Mouse (Mus musculus) lung, postnatal 4 days (tissue): ENCODE results near the gene Tor3a.

ENCODE experiments used
- DNase-seq, 2 experiments: peaks; one replicate each; pipeline ENCODE4 v3.0.0; 2021

Tor3a gene

GRCm38 (mm10) chr1:156674195-156675000 lies at the start of gene Tor3a:
Gene Tor3a, minus strand, starts transcription at chr1:156674356.
- peak; percentile 85 to 90 for DNase-seq

- no peak for DNase-seq
Measured at GRCm38 (mm10) chr1:156722089-156722488, 47.9 kb upstream of the Tor3a start.

GRCm38 (mm10) chr1:156720046-156720445 lies 45.9 kb upstream of the Tor3a start:
- DNase-seq: no peak

- DNase-seq: peak; percentile 98
Measured at GRCm38 (mm10) chr1:156718950-156719805, 45.0 kb upstream of the Tor3a start, which contains the start of gene Fam20b. Gene Fam20b, minus strand, starts transcription at chr1:156719086.

GRCm38 (mm10) chr1:156718286-156718949 lies 44.3 kb upstream of the Tor3a start:
- peak; percentile 71 to 79 for DNase-seq

GRCm38 (mm10) chr1:156717751-156718285 lies 43.7 kb upstream of the Tor3a start:
- no peak for DNase-seq

- no peak for DNase-seq
Measured at GRCm38 (mm10) chr1:156716681-156717080, 42.5 kb upstream of the Tor3a start.

- DNase-seq: peak in 1 of 2 experiments; percentile 14
Measured at GRCm38 (mm10) chr1:156710472-156711098, 36.4 kb upstream of the Tor3a start.

- no peak for DNase-seq
Measured at GRCm38 (mm10) chr1:156708672-156709071, 34.5 kb upstream of the Tor3a start.

- DNase-seq: no peak
Measured at GRCm38 (mm10) chr1:156705696-156706285, 31.6 kb upstream of the Tor3a start.

- no peak for DNase-seq
Measured at GRCm38 (mm10) chr1:156703444-156703843, 29.3 kb upstream of the Tor3a start.

GRCm38 (mm10) chr1:156702151-156702550 lies 28.0 kb upstream of the Tor3a start:
- DNase-seq: no peak

- DNase-seq: no peak
Measured at GRCm38 (mm10) chr1:156686025-156686661, 12.0 kb upstream of the Tor3a start.

GRCm38 (mm10) chr1:156679599-156679998 lies 5.4 kb upstream of the Tor3a start:
- no peak for DNase-seq

GRCm38 (mm10) chr1:156677230-156677629 lies 3.1 kb upstream of the Tor3a start:
- DNase-seq: no peak

GRCm38 (mm10) chr1:156676596-156676995 lies 2.4 kb upstream of the Tor3a start:
- DNase-seq: no peak

- peak; percentile 77 to 79 for DNase-seq
Measured at GRCm38 (mm10) chr1:156676171-156676570, 2.0 kb upstream of the Tor3a start.

GRCm38 (mm10) chr1:156673476-156674194 lies 521 bp downstream of the Tor3a start:
- DNase-seq: peak; percentile 56 to 57

- DNase-seq: peak in 1 of 2 experiments; percentile 40
Measured at GRCm38 (mm10) chr1:156672720-156673475, 1.3 kb downstream of the Tor3a start.

GRCm38 (mm10) chr1:156671921-156672320 lies 2.2 kb downstream of the Tor3a start:
- DNase-seq: no peak
